Mouse (Mus musculus) heart, adult 2 months (tissue): ENCODE measurements around the gene Farp2.

Experiments
- CTCF ChIP-seq: fragments of 200-600 bp; IDR thresholded peaks from 2 replicates; pipeline ENCODE4 v1.8.1; 2022; ENCODE audit warnings: antibody characterized with exemption, mild to moderate bottlenecking, moderate library complexity
- POLR2A ChIP-seq: fragments of 200-500 bp; IDR thresholded peaks from 2 replicates; pipeline ENCODE4 v1.6.1; 2011; ENCODE audit warnings: mild to moderate bottlenecking, low read depth, low read length, control low read depth; ENCODE audit not compliant: insufficient read depth

DNA sequence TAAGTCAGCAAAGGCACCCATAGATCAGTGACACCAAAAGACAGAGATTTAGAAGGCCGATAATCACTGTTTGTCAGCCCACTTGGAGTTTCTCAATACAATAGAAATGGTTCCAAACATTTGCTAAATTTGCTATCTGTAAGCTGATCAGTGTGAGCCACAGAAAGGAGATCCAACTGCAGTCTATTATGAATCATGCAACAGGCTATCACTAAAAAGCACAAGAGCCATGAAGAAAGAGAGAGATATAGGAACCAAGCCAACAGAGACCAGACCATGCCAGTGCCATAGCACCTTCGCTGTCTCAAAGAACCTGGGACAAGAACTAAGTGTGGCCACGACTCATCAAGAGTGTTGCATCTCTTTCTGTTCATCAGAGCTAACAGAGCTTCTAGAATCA is 36.2 kb upstream of the Farp2 start:
- TF ChIP-seq POLR2A (no peak), CTCF (no peak)
